ENCODE assay signal across 7 mouse cellular contexts in the genomic region with DNA sequence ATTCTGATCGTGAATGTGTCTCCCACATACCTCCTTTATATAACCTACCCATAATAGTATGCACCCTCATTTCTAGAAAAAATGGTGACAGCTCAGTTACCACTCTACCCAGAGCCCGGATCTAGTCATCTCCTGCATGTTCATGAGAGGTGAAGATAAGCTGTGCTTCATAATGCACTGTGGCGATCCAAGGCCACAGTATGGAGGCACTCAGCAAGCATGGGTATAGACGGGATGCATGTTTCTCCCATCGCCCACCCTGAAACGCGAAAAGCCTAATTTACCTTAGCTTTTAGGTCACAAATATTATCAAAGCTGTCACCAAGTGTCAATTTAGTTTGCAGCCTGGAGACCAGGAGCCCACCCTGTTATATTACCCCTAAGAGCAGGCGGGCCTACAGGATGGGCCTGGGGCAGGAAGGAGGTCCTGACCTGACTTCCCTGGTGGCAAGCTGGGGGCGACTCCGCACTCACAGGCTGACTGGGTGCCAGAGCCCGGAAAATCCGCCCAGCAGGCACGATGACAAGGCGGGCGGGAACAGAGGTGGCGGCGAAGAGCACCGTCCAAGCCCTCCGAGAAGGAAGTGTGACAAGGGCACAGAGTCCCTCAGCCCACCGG. TPM values are rescaled to one million over a fixed set of nuclear protein-coding genes. Genes with fewer than 3 reads are reported as not detected.
DNase-seq lines count a peak whose midpoint lies in the region; ATAC-seq and TF ChIP-seq lines count a peak whose summit lies in the region.

No protein-coding gene starts in this region.

- TF ChIP-seq POLR2A in lung, adult 2 months (IDR thresholded peaks at IDR 0.05; ENCODE audit: borderline replicate concordance, extremely low read depth, low read depth, low read length), result no peak
- no peak for TF ChIP-seq POLR2A in bone marrow, adult 2 months (IDR thresholded peaks at IDR 0.05; ENCODE audit: borderline replicate concordance, control insufficient read depth, low read depth, low read length)

- under 1% methylated on average over 20 of the region's 20 CpGs for WGBS in lung, adult 2 months
- WGBS in bone marrow, adult 2 months, result 0% methylated on average over 20 of the region's 20 CpGs
- WGBS in forebrain, embryonic 10.5 days, result 4% methylated on average over 20 of the region's 20 CpGs
- WGBS in midbrain, embryonic 12.5 days, result 3% methylated on average over 20 of the region's 20 CpGs

- peak overlapping the region; percentile 85 for H3K4me2 ChIP-seq in midbrain, embryonic 12.5 days (replicated peaks)

- TF ChIP-seq CTCF in lung, adult 2 months (IDR thresholded peaks at IDR 0.05; ENCODE audit: insufficient read depth, low read length), result no peak
- no peak for TF ChIP-seq CTCF in bone marrow, adult 2 months (IDR thresholded peaks at IDR 0.05; ENCODE audit: control insufficient read depth, insufficient read depth, low read length)

- H3K9ac ChIP-seq in midbrain, embryonic 12.5 days (replicated peaks), result peak overlapping the region; percentile 88

- peak overlapping the region; percentile 97 for H3K27ac ChIP-seq in bone marrow, adult 2 months (ENCODE audit: control insufficient read depth, insufficient read depth, low read depth, low read length, poor library complexity)
- H3K27ac ChIP-seq in forebrain, embryonic 10.5 days, result peak overlapping the region; percentile 98
- peak overlapping the region; percentile 93 for H3K27ac ChIP-seq in midbrain, embryonic 12.5 days (replicated peaks)

- peaks cover 18% of the 10 kb centered on the region for H3K36me3 ChIP-seq in forebrain, embryonic 10.5 days (replicated peaks)
- H3K36me3 ChIP-seq in midbrain, embryonic 12.5 days, result no peaks in the 10 kb centered on the region

- H3K9me3 ChIP-seq in forebrain, embryonic 10.5 days, result peaks cover 4% of the 10 kb centered on the region
- H3K9me3 ChIP-seq in midbrain, embryonic 12.5 days, result no peaks in the 10 kb centered on the region

- peak overlapping the region; percentile 99 for H3K4me3 ChIP-seq in lung, adult 2 months (replicated peaks; ENCODE audit: extremely low read depth, low read depth, low read length)
- H3K4me3 ChIP-seq in bone marrow, adult 2 months (replicated peaks; ENCODE audit: control insufficient read depth, low read depth, low read length), result peak overlapping the region; percentile 80
- H3K4me3 ChIP-seq in forebrain, embryonic 10.5 days, result peak overlapping the region; percentile 96
- H3K4me3 ChIP-seq in midbrain, embryonic 12.5 days, result peak overlapping the region; percentile 92

- peaks cover 5% of the 10 kb centered on the region for H3K4me1 ChIP-seq in lung, adult 2 months (ENCODE audit: control insufficient read depth, insufficient read depth, low read length)
- peaks cover 1% of the 10 kb centered on the region; the same call in 1 of the 2 replicates for H3K4me1 ChIP-seq in bone marrow, adult 2 months (ENCODE audit: control insufficient read depth, insufficient read depth, low read length)
- H3K4me1 ChIP-seq in forebrain, embryonic 10.5 days, result peaks cover 25% of the 10 kb centered on the region
- peaks cover 6% of the 10 kb centered on the region for H3K4me1 ChIP-seq in midbrain, embryonic 12.5 days

- ATAC-seq in midbrain, embryonic 12.5 days (ENCODE audit: low FRiP score, low read depth), result peak; percentile 77

- H3K27me3 ChIP-seq in forebrain, embryonic 10.5 days (ENCODE audit: poor library complexity, severe bottlenecking), result no peaks in the 10 kb centered on the region
- H3K27me3 ChIP-seq in midbrain, embryonic 12.5 days, result no peaks in the 10 kb centered on the region

- DNase-seq in lung, adult 2 months, result no peak
- DNase-seq in lung, postnatal 25 days (ENCODE audit: low spot score), result no peak
- DNase-seq in forebrain, embryonic 10.5 days (ENCODE audit: extremely low spot score, low spot score), result no peak
- DNase-seq in left cerebral cortex, adult 11 months (ENCODE audit: low spot score), result peak; percentile 37
- DNase-seq in ovary, adult 18-20 months (ENCODE audit: low spot score), result no peak

RNA-seq across cellular contexts. Expression of a gene that starts 0.5 kb away (rescaled TPM):
- polyA plus RNA-seq in lung, adult 2 months (2012; rRNA removed), result 5.3 and 9.5 TPM in 2 replicates
- polyA plus RNA-seq in bone marrow, adult 2 months (2011; ENCODE audit: insufficient read depth, insufficient read length, low replicate concordance, missing spikeins), result 15.5 and 15.9 TPM in 2 replicates
- 18.5 and 19.1 TPM in 2 replicates for polyA plus RNA-seq in forebrain, embryonic 10.5 days (2016; fragmentation: Nextera tagmentation; extraction: Ambion mirVana)
- 24.5 and 24.8 TPM in 2 replicates for polyA plus RNA-seq in midbrain, embryonic 12.5 days (2016; fragmentation: Nextera tagmentation; extraction: Ambion mirVana)
